Mouse (Mus musculus): ENCODE results near the gene Heatr5a.

DNA sequence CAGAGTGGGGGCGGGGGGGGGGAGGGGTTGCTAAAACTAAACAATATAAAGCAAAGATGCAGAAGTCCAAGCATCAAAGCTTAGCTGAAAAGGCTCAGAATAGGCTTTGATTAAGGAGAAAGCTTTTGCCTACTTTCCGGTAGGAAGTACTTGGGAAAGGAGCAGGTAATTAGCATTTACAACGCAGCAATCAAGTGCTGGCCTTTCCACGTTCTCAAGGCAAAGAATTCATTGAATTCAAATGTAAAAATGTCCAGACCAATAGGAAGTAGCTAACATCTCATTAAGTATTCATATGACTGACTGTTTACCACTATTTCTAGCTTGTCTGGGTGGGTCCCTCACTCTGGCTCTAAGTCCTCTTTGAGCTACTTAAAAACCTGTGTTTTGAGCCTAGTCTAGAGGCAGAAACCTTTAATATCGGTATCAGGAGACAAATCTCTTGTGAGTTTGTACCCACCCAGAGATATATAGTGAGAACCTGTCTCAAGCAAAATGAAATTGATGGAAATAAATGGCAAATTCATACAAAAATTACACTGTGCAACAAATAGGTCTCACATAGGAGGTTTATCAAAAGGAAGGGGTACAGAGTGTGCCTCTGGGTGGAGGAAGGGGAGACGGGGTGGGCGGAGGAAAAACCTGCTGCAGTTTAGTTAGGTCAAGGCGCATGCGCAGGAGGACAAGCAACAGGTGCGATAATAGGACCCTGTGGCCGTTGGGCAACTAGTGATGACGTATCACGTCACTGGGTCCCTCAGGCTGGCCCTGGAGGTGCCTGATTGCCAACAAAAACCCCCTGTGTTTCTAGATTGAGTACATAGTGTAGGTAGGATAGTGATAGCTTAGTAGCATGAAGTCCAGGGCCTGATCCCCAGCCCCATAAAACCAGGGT is 112.7 kb downstream of the Heatr5a start:
- no peak for TF ChIP-seq CTCF (IDR thresholded peaks at IDR 0.05; ENCODE audit: low read depth)
- TF ChIP-seq EP300 (optimal IDR thresholded peaks at IDR 0.05) = no peak
